ENCODE assay signal across 20 mouse cellular contexts in genomic region chr11:106815331-106815730, GRCm38 (mm10). TPM values are rescaled to one million over a fixed set of nuclear protein-coding genes. Genes with fewer than 3 reads are reported as not detected.
DNase-seq lines count a peak whose midpoint lies in the region; ATAC-seq and TF ChIP-seq lines count a peak whose summit lies in the region.
"Had no signal": no experiment of that assay in that cellular context is flagged by ENCODE, and none has a peak within 500 bp of the region (broad histone marks: within the 10 kb centered on the region; RNA-seq: fewer than 3 reads in every experiment).

No protein-coding gene starts in this region.

- intact Hi-C loops in gastrocnemius, adult 2 months (cut with DNase I) = no loop called here

- 0 out of 2 replicates have a peak overlapping the region, but pooled peaks have one; percentile 3 for H3K27ac ChIP-seq in gastrocnemius, adult 2 months
- peak overlapping the region; percentile 36; the same call in 1 of the 2 replicates for H3K27ac ChIP-seq in kidney, postnatal 0 days
- peak overlapping the region; percentile 33; the same call in 1 of the 2 replicates for H3K27ac ChIP-seq in cortical plate, adult 2 months (ENCODE audit: insufficient read depth, low read length)
- H3K27ac ChIP-seq: embryonic facial prominence, embryonic 15.5 days; forebrain, embryonic 10.5 days; heart, adult 2 months; heart, embryonic 15.5 days; hindbrain, embryonic 10.5 days had no signal

- no peak overlapping the region for H3K4me2 ChIP-seq in kidney, postnatal 0 days (ENCODE audit: low read length)
- H3K4me2 ChIP-seq: embryonic facial prominence, embryonic 15.5 days; heart, embryonic 11.5 days; heart, embryonic 15.5 days; hindbrain, embryonic 15.5 days had no signal

- H3K9me3 ChIP-seq in kidney, postnatal 0 days (replicated peaks; ENCODE audit: low read length) = no peaks in the 10 kb centered on the region
- H3K9me3 ChIP-seq: embryonic facial prominence, embryonic 15.5 days; forebrain, embryonic 10.5 days; heart, embryonic 15.5 days; hindbrain, embryonic 10.5 days; hindbrain, embryonic 15.5 days had no signal

- H3K4me1 ChIP-seq in kidney, postnatal 0 days (replicated peaks; ENCODE audit: insufficient read depth, low read length) = no peaks in the 10 kb centered on the region
- peaks cover 14% of the 10 kb centered on the region for H3K4me1 ChIP-seq in cortical plate, adult 2 months (ENCODE audit: control insufficient read depth, insufficient read depth, low read length)
- H3K4me1 ChIP-seq: hindbrain, embryonic 10.5 days had no signal

- H3K27me3 ChIP-seq in kidney, postnatal 0 days (ENCODE audit: insufficient read depth, low read length) = no peaks in the 10 kb centered on the region
- H3K27me3 ChIP-seq: embryonic facial prominence, embryonic 15.5 days; heart, embryonic 15.5 days; hindbrain, embryonic 15.5 days had no signal

- DNase-seq in cerebellum, adult 11 months = peak; percentile 43
- no peak for DNase-seq in gastrocnemius, adult 2 months
- DNase-seq in gastrocnemius, adult 8-10 months (ENCODE audit: low spot score in 2 of 2) = no peak
- DNase-seq in kidney, postnatal 0 days (ENCODE audit: low spot score) = no peak
- no peak for DNase-seq in kidney, postnatal 25 days
- DNase-seq: adrenal gland, postnatal 14 days; gastrocnemius, postnatal 10 days had no signal

- ATAC-seq in cerebellum, adult (ENCODE audit: insufficient number of reproducible peaks, low FRiP score, low TSS enrichment) = no peak; the same call in 1 of the 2 replicates
- ATAC-seq in kidney, postnatal 0 days (replicated peaks; ENCODE audit: low FRiP score, low read depth) = no peak
- ATAC-seq: activated CD4-positive, CD25-positive, alpha-beta regulatory T cell, adult 4 months; forebrain, embryonic 14.5 days; inflammation-experienced regulatory T-cells, adult 6 months had no signal

- TF ChIP-seq CTCF in gastrocnemius, adult 2 months (IDR thresholded peaks at IDR 0.05) = no peak
- no peak for TF ChIP-seq CTCF in kidney, postnatal 0 days (IDR thresholded peaks at IDR 0.05; ENCODE audit: low read depth)
- no peak for TF ChIP-seq CTCF in cortical plate, adult 2 months (IDR thresholded peaks at IDR 0.05; ENCODE audit: extremely low read depth, insufficient read depth, low read length)

- 91% methylated on average over 2 of the region's 2 CpGs for WGBS in kidney, postnatal 0 days

- H3K36me3 ChIP-seq in kidney, postnatal 0 days (ENCODE audit: insufficient read depth, low read length) = peaks cover 45% of the 10 kb centered on the region

- H3K9ac ChIP-seq in kidney, postnatal 0 days (ENCODE audit: low read depth, low read length) = no peak overlapping the region
- H3K9ac ChIP-seq: embryonic facial prominence, embryonic 15.5 days; heart, embryonic 15.5 days; hindbrain, embryonic 15.5 days had no signal

- no peak for TF ChIP-seq POLR2A in cortical plate, adult 2 months (IDR thresholded peaks at IDR 0.05; ENCODE audit: extremely low read depth, insufficient read depth, low read length)

- no peak overlapping the region for H3K4me3 ChIP-seq in gastrocnemius, adult 2 months
- H3K4me3 ChIP-seq in kidney, postnatal 0 days (replicated peaks; ENCODE audit: low read depth, low read length) = no peak overlapping the region
- no peak overlapping the region for H3K4me3 ChIP-seq in cortical plate, adult 2 months (ENCODE audit: insufficient read depth, low read length)
- H3K4me3 ChIP-seq: embryonic facial prominence, embryonic 15.5 days; erythroblast, embryonic 14.5 days; forebrain, embryonic 10.5 days; heart, adult 2 months; heart, embryonic 15.5 days; hindbrain, embryonic 10.5 days; hindbrain, embryonic 15.5 days had no signal

RNA-seq across cellular contexts. Expression of gene Cep95, which starts 26.3 kb away (rescaled TPM):
- 1 to 10 TPM; 3.7 to 5.6 TPM for total RNA-seq in gastrocnemius, adult 2 months (2021)
- total RNA-seq in gastrocnemius, adult 8-10 months (2022) = 1 to 10 TPM; 2.5 to 5.0 (median 3.4) TPM
- polyA plus RNA-seq in kidney, postnatal 0 days (2015; fragmentation: Nextera tagmentation; extraction: Ambion mirVana) = 12.7 and 13.8 TPM in 2 replicates
- 15.5 and 21.0 TPM in 2 replicates for polyA plus RNA-seq in cortical plate, adult 2 months (2012; rRNA removed)

RNA-seq across cellular contexts. Expression of gene Ddx5, which starts 26.3 kb away (rescaled TPM):
- total RNA-seq in gastrocnemius, adult 2 months (2021) = 100 to 1,000 TPM; 261 to 265 TPM
- 100 to 1,000 TPM; 190 to 257 (median 232) TPM for total RNA-seq in gastrocnemius, adult 8-10 months (2022)
- 297 and 309 TPM in 2 replicates for polyA plus RNA-seq in kidney, postnatal 0 days (2015; fragmentation: Nextera tagmentation; extraction: Ambion mirVana)
- 408 and 412 TPM in 2 replicates for polyA plus RNA-seq in cortical plate, adult 2 months (2012; rRNA removed)

RNA-seq across cellular contexts. Expression of gene Polg2, which starts 36.0 kb away (rescaled TPM):
- total RNA-seq in gastrocnemius, adult 2 months (2021) = 1 to 10 TPM; 2.4 to 3.3 TPM
- total RNA-seq in gastrocnemius, adult 8-10 months (2022) = 1 to 10 TPM; 2.3 to 3.5 (median 3.0) TPM
- 11.1 and 11.9 TPM in 2 replicates for polyA plus RNA-seq in kidney, postnatal 0 days (2015; fragmentation: Nextera tagmentation; extraction: Ambion mirVana)
- 3.8 and 4.8 TPM in 2 replicates for polyA plus RNA-seq in cortical plate, adult 2 months (2012; rRNA removed)
